Mouse (Mus musculus) telencephalon, adult 2 months (tissue): ENCODE measurements around the gene Tnip3.
A peak's percentile ranks its signal among the peaks of the same experiment; 100 is the strongest.

Experiments used
- DNase-seq: peaks from one replicate; pipeline ENCODE4 v3.0.0-alpha.2; 2011; ENCODE audit warnings: low read depth, low spot score

The Tnip3 gene

GRCm38 (mm10) chr6:65584870-65585332 is 59.8 kb downstream of the Tnip3 start:
- DNase-seq: peak; percentile 58

GRCm38 (mm10) chr6:65585333-65586053 is 60.4 kb downstream of the Tnip3 start:
- no peak for DNase-seq

DNA sequence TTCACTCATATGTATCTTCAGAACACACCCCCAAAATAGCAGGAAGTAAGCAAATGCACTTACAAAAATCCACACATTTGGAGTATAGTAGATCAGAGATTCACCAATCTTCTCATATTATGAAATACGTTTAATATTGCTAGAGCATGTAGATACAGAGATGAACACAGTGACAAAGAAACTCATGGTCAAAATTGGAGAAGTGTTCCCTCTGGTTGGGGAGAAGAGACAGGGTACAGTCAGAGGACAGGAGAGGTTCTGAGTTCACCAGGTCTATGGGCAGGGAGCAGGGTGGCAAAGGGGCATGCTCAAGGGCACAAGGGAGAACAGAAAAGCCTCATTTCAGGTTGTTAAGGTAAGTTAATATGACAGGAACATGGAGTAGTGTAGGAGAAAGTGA is 63.7 kb downstream of the Tnip3 start:
- no peak for DNase-seq

DNA sequence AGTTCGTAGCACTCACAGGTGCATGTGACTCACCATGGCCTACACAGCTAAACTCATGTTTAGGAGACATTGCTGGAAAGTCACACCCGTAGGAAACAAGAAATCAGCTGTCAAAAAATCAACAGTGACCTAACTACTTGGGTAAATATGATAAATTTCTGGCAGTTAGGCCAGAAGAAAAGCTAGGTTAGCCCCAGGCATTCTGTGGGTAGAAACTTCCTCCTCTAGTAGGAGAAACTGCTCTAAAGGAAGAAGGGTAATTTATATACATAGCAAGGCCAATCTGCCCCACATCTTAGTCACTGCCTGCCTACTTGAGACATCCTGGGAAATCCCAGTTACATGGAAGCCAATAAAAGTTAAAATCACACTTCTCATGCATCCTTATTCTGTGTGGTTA is 64.9 kb downstream of the Tnip3 start:
- DNase-seq: no peak

GRCm38 (mm10) chr6:65594171-65594570 is 69.1 kb downstream of the Tnip3 start:
- no peak for DNase-seq

DNA sequence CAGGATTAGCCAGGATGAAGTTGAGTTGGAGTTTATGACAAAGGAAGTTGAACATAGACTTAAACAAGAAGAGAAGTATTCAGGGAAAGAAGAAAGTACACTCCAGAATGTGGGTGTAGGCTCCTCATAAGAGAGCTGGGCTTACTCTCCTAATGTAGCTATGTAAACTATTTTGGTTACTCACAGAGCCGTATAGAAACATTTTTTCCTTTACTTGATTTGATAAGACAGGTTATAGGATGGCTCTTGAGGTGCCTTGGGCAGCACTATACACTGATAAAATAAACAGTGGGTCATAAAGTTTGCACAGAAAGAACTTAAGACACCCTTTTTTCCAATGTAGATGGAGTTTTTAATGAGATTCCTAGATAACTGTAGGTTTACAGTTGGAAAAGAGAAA is 70.3 kb downstream of the Tnip3 start:
- DNase-seq: no peak

DNA sequence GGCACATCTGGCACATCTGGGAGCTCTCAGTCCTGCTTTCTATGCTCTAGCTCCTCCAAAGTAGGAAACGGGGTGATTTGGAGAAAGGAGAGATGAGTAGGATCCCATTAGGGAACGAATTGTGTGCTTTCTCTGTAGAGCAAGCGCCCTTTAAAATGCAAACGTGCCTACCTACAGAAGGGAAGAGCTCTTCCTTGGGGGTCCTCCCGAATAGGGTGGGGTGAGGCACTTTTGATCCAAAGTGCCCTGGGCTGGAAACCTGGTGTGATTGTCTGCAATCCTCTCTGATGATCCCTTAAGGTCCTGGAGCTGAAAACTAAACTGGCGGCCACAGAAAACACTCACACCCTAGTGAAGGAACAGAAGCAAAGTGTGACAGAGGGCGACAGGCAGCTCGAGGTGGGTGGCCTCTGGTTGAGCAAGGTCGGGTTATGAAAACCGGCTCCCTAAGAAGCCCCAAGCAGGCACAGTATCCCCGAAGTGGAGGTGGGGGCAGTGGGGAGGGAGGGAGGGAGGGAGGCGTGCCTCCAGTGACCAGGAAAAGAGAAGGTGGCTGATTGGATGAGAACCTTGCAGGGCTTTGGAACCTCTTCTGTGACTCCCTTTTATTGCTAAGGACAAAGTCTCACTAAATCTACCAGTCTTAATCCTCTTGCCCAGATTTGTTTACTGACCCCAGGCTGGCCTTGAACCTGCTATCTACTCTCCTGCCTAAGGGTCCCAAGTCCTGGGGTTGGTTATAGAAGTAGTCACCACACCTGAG is 72.1 kb downstream of the Tnip3 start:
- no peak for DNase-seq

GRCm38 (mm10) chr6:65598522-65598921 is 73.4 kb downstream of the Tnip3 start:
- DNase-seq: no peak

DNA sequence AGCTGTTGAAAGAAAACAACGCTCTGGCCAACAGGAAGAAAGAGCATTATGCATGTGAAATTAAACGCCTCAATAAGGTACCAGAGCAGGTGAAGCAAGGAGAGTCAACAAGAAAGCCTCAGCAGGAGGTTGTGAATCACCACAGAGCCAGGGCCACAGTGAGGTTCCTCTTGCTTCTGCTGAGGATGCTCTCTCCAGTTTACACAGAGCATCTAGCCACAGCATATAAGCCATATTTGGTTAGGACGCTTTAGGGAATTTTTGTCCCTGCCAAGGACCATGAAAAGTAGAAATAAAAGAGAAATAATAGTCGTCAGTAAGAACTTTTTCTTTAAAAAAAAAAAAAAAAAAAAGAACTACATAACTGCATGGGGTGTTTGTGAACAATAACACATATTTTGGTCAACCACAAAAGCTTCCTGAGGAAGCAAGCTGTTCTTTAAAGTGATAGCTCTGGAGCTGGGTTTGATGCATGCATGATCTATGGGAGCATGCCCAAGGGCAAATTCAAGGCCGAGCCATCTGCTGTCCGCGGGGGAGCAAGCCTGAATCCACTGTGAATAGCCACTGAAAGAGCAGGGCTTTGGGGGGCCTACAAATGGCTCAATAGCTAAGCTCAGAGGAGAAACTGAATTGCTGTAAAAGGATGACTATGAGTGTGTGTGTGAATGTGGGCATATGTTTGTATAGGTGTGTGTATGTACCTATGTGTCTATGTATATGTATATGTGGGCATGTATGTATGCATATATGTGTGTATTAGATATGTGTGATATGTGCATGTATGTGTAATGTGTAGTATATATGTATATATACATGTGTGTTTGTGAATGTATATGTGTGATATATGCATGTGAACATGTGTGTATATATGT is 75.0 kb downstream of the Tnip3 start:
- DNase-seq: no peak

DNA sequence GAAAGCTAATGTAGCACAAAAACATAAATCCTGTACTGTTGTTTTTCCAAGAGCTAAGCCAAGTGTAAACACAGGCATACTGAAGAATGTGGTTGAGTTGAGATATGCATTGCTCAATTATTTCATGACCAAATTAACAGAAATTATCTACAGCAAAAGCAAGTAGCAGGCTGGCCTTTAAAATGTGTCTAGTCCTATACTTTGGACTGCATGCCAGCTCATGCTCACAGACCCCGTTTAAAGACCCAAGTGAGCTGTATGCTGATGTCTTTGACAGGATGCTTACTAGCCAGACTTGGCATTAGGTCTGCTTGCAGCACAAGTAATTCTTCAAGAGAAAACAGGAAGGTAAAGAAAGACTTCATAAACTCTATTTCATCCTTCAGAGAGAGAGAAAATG is 75.8 kb downstream of the Tnip3 start:
- no peak for DNase-seq

DNA sequence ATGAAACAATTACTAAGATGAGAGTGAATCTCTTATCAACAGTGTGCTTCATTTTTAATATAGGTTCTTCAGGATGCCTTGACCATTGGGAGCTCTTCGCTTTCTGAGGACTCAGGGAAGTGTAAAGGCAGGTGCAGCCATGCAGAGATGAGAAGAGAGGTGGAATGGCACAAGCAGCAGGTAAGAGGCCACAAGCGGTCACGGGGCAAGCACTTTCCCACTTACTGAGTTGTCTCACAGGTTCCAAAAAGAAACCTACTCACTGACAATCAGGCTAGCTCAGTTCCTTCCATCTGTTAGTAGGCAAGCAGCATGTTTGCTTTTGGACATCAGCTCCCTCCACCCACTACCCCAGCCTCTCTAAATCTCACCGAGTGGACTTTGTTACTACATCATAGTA is 80.7 kb downstream of the Tnip3 start:
- no peak for DNase-seq

- no peak for DNase-seq
These were observed 81.8 kb downstream of the Tnip3 start for GRCm38 (mm10) chr6:65606946-65607345.

DNA sequence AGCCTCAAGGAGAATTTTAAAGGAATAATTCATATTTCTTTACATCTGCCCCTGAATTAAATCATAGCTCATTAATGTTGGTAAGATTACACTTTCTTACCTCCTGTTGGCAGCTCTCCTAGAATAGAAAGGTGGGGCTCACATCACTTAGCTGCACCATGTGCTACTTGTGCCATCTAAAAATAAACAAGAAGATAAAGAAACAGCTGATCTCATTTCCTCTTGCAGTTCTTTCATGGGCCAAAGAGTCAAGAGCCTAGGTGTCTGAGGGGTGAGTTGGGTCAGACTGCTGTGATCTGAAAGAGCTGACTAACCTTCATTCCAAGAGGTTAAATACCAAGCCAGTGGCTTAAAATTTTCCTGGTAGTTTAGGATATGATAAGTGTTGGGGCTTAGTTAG is 86.7 kb downstream of the Tnip3 start:
- no peak for DNase-seq

- no peak for DNase-seq
These were observed 88.9 kb downstream of the Tnip3 start for GRCm38 (mm10) chr6:65613924-65614585.

DNA sequence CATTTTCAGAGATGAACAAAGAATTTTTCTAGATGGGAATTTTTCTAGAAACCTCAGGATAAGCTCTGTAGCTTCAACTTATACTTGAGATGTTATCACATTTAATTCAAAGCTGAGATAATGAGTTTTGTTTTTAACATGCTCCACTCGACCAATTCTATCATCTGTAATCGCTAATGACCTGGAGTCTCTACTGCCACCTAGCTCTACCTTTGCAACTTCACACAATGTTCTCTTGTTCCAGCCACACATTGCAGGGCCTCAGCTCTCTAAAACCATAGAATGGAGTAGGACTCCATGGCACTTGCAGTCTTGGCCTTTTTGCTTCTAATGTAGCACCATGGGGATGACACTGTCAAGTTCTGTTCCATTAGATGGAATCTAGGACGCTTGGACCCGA is 90.5 kb downstream of the Tnip3 start:
- no peak for DNase-seq

DNA sequence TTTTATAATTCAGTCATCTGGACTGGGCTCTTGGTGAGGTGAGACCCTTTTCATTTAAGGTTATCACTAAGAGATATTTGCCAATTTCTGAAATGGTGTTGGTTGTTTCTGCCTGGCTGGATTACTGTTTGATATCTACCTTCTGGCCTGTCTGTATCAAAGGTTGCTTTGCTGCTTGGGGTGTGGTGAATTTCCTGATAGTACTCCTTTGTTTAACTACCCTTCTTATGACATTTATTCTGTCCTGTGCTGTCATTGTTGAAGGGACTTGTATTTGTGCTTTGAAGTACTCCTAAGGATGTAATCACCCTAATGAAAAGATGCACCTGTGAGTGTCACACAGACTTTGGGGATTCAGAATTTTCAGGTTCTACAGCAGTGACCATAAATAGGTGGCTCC is 96.1 kb downstream of the Tnip3 start:
- no peak for DNase-seq

DNA sequence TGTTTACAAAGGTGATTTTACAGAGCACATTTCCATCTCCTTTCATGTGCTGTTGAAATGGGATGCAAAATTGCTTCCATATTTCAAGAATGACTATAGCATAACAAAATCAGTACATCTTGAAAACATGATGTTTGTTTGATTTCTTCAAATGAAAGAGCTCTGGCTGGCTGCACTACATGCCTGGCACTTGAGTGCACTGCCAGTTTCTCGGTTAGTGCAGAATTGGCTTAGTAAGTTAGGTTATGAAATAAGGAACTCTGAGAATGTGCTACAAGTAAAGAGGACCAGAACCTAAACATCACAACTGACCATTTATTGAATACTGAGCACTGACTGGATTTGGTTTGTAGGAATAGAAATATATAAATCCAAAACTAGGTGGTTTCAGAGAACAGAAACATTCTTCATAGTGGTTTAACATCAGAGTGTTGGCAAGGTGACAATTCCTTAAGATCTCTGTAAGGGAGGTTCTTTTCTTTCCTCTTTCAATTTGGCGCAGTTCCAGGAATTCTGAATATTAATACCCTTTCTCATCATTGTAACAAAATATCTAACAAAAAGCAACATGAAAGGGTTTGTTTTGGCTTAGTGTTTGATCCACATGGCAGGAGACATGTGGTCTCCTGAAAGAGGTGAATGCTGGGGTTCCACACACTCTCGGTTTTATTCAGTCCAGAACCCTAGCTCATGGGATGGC is 98.1 kb downstream of the Tnip3 start:
- DNase-seq: no peak

DNA sequence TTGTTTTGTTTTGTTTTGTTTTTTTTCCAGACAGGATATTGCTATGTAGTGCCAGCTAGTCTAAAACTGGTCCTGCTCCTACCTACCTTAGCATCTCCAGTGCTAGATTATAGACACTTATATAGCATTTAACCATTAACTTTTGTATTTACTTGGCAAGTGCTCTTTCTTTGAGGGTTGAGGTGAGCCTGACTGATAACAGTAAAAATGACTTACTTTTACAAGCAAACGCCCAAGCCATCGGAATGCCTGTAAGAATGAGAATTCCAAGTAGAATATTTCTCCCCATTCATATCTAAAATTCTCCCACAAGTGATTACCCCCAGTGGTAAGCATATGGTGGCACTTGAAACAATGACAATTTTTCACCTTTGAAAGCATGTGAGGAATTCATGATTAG is 105.5 kb downstream of the Tnip3 start:
- DNase-seq: no peak

- no peak for DNase-seq
These were observed 107.1 kb downstream of the Tnip3 start for GRCm38 (mm10) chr6:65632184-65632583.

- no peak for DNase-seq
These were observed 117.3 kb downstream of the Tnip3 start for GRCm38 (mm10) chr6:65642431-65642830.

- no peak for DNase-seq
These were observed 119.0 kb downstream of the Tnip3 start for GRCm38 (mm10) chr6:65644110-65644509.
